Mouse (Mus musculus) myocyte (in vitro differentiated cells): ENCODE measurements around the gene Macrod1. TPM values are rescaled to one million over a fixed set of nuclear protein-coding genes. Genes with fewer than 3 reads are reported as not detected.
A peak's percentile ranks its signal among the peaks of the same experiment; 100 is the strongest.

ENCODE experiments used
- H3K27me3 ChIP-seq: one replicate; pipeline ENCODE4 v1.6.1; 2011; ENCODE audit not compliant: control insufficient read depth, insufficient read depth, insufficient read length
- H3K36me3 ChIP-seq: one replicate; pipeline ENCODE4 v1.6.1; 2011; ENCODE audit not compliant: control insufficient read depth, insufficient read depth
- H3K4me2 ChIP-seq: one replicate; pipeline ENCODE4 v1.6.1; 2011; ENCODE audit warnings: low read depth, control low read depth
- H3K4me3 ChIP-seq: one replicate; pipeline ENCODE4 v1.5.1; 2011; ENCODE audit warnings: mild to moderate bottlenecking, control low read depth, moderate library complexity
- H3K79me2 ChIP-seq: one replicate; pipeline ENCODE4 v1.6.1; 2011; ENCODE audit not compliant: control insufficient read depth, insufficient read depth
- H3ac ChIP-seq: one replicate; pipeline ENCODE4 v1.6.1; 2011; ENCODE audit not compliant: control insufficient read depth, insufficient read length
- CEBPB ChIP-seq: IDR thresholded peaks from 2 replicates; pipeline ENCODE4 v1.6.1; 2011; ENCODE audit warnings: mild to moderate bottlenecking, moderate library complexity; ENCODE audit not compliant: poor library complexity, insufficient read depth, severe bottlenecking
- E2F4 ChIP-seq: IDR thresholded peaks from one replicate; pipeline ENCODE4 v1.6.1; 2011; ENCODE audit warnings: mild to moderate bottlenecking, control low read depth, moderate library complexity; ENCODE audit not compliant: insufficient read depth
- MYOD1 ChIP-seq, 3 experiments: IDR thresholded peaks; one replicate each; pipeline ENCODE4 v1.6.1; 2011; ENCODE audit warnings: control low read depth in 2 of 3, low read depth in 2 of 3, mild to moderate bottlenecking in 2 of 3, moderate library complexity in 1 of 3; ENCODE audit not compliant: insufficient read length in 2 of 3, control insufficient read depth in 1 of 3
- MYOG ChIP-seq, 3 experiments: IDR thresholded peaks; one replicate each; pipeline ENCODE4 v1.6.1; 2011; ENCODE audit warnings: control low read depth in 2 of 3, low read depth in 2 of 3, mild to moderate bottlenecking in 2 of 3; ENCODE audit not compliant: insufficient read length in 2 of 3, control insufficient read depth in 1 of 3, insufficient read depth in 1 of 3
- POLR2A ChIP-seq: IDR thresholded peaks from one replicate; pipeline ENCODE4 v1.6.1; 2011; ENCODE audit warnings: low read depth, mild to moderate bottlenecking, control low read depth, moderate library complexity; ENCODE audit not compliant: insufficient read length
- POLR2AphosphoS2 ChIP-seq: IDR thresholded peaks from one replicate; pipeline ENCODE4 v1.6.1; 2011; ENCODE audit warnings: low read depth, control low read depth; ENCODE audit not compliant: insufficient read length
- REST ChIP-seq: IDR thresholded peaks from one replicate; pipeline ENCODE4 v1.6.1; 2011; ENCODE audit warnings: mild to moderate bottlenecking, control low read depth, moderate library complexity; ENCODE audit not compliant: insufficient read depth, insufficient read length
- SRF ChIP-seq: IDR thresholded peaks from one replicate; pipeline ENCODE4 v1.6.1; 2011; ENCODE audit warnings: low read depth; ENCODE audit not compliant: control insufficient read depth, insufficient read length
- TCF12 ChIP-seq: IDR thresholded peaks from one replicate; pipeline ENCODE4 v1.6.1; 2011; ENCODE audit warnings: mild to moderate bottlenecking, control low read depth; ENCODE audit not compliant: poor library complexity, insufficient read depth, severe bottlenecking
- TCF3 ChIP-seq: IDR thresholded peaks from one replicate; pipeline ENCODE4 v1.6.1; 2011; ENCODE audit warnings: low read depth, control low read depth; ENCODE audit not compliant: insufficient read length
- USF1 ChIP-seq: IDR thresholded peaks from one replicate; pipeline ENCODE4 v1.6.1; 2011; ENCODE audit warnings: low read depth, mild to moderate bottlenecking, control low read depth, moderate library complexity
- polyA plus RNA-seq: library from polyadenylated mRNA; unstranded; fragments of >200 nt; fragmentation: generic; extraction: Trizol; gene quantifications from one replicate; pipeline ENCODE4 v1.2.1, GENCODE M21; 2012; ENCODE audit warnings: missing spikeins

Gene Macrod1
- polyA plus RNA-seq, 1 experiment: 82.4 TPM

DNA sequence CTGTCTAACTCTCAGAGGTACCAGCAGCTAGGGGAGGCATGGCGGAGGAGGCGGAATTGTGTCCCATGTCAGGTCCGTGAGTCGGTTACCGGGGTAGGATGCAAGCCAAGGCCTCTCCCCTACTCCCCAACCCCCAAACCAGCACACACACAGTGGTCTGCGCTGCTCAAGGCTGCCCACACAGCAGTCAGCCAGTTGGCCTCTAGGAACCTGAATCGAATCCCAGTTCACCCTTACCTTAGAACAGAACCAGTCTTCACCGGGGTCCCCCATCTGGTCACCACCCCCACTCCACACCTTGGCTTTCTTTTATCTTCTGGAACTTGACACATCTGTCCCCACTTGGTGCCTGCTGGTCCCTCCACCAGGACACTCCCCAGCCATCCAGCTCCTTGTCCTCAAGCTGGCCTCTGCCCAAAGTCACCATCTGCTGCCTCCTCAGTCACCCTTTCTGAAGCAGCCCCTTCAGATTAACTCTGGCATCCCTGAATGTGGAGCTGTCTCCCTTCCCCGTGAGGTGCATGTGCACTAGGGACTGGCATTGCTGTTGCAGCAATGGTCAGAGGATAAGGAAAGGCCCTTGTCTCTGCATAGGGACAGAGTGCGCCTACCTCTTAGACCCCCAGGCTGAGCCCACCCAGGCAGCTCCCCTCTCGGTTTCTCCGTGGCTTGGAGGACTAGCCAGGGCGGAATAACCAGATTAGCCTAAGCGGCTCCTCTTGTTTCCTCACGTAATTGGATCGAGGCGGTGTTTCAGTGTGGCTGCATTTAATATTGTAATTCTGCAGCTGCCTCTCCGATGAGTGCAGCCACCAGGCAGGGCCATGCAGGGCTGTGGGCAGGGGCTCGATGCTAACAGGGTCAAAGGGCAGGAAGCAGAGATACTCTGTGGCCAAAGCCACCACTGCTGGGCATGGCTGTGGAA is 72.2 kb downstream of the Macrod1 start:
- H3K27me3 ChIP-seq: no peaks in the 10 kb centered on the region
- H3K79me2 ChIP-seq: no peaks in the 10 kb centered on the region
- no peak overlapping the region for H3K4me3 ChIP-seq
- no peak overlapping the region for H3K4me2 ChIP-seq
- TF ChIP-seq POLR2AphosphoS2 (no peak), MYOG (IDR thresholded peaks at IDR 0.05; ENCODE audit: control insufficient read depth in 1 of 3, insufficient read depth in 1 of 3, insufficient read length in 2 of 3, low read depth in 2 of 3) (peak in 2 of 3 experiments; percentile 1 to 47), POLR2A (no peak), MYOD1 (IDR thresholded peaks at IDR 0.05; ENCODE audit: control insufficient read depth in 1 of 3, insufficient read length in 2 of 3, low read depth in 2 of 3) (peak in 1 of 3 experiments; percentile 11), TCF3 (no peak)
- H3K36me3 ChIP-seq: no peaks in the 10 kb centered on the region
- H3ac ChIP-seq: no peak overlapping the region

DNA sequence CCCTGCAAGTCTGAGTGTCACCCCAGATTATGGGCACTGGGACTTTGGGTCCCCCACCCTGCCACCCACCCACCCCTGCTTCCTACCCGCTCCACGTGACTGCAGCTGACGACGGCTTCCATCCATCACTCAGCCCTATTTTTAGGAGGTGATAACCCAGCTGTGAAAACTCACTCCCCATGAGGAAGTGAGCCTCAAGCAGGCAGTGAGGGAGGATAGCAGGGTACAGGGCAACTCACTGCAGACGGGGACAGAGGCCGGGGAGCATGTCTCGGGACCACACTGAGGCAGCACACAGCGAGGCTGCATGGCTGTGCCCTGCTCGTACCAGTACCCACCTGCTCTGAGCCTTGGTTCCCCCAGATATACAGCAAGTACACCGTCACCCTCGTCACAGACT is 73.7 kb downstream of the Macrod1 start:
- Histone ChIP-seq H3K4me2 (no peak overlapping the region), H3K4me3 (no peak overlapping the region), H3K36me3 (no peaks in the 10 kb centered on the region), H3K79me2 (no peaks in the 10 kb centered on the region), H3ac (no peak overlapping the region), H3K27me3 (no peaks in the 10 kb centered on the region)
- TF ChIP-seq POLR2AphosphoS2 (no peak), MYOD1 (IDR thresholded peaks at IDR 0.05; ENCODE audit: control insufficient read depth in 1 of 3, insufficient read length in 2 of 3, low read depth in 2 of 3) (no peak), POLR2A (no peak), MYOG (IDR thresholded peaks at IDR 0.05; ENCODE audit: control insufficient read depth in 1 of 3, insufficient read depth in 1 of 3, insufficient read length in 2 of 3, low read depth in 2 of 3) (peak in 1 of 3 experiments; percentile 17)

DNA sequence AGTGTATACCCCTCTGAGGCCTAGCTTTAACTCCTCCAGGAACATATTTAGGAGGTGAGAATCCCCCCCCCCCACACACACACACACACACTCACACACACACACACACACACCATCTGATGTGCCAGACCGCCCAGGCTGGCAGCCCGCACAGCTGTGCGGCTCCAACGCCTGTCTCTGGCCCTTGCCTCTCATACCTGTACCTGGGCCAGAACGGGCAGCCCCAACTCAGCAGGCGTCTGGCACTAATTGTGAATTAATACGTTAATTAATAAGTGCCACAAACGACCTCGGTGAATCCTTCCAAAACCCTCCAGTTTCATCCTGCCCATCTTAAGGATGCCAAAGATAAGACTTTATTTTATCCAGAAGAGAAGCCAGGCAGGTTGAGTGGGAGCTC is 76.8 kb downstream of the Macrod1 start:
- Histone ChIP-seq H3K79me2 (no peaks in the 10 kb centered on the region), H3ac (no peak overlapping the region), H3K36me3 (no peaks in the 10 kb centered on the region), H3K4me3 (no peak overlapping the region), H3K27me3 (no peaks in the 10 kb centered on the region), H3K4me2 (no peak overlapping the region)
- TF ChIP-seq REST (no peak), SRF (no peak), MYOG (IDR thresholded peaks at IDR 0.05; ENCODE audit: control insufficient read depth in 1 of 3, insufficient read depth in 1 of 3, insufficient read length in 2 of 3, low read depth in 2 of 3) (no peak), TCF3 (no peak), POLR2A (no peak), TCF12 (no peak)

DNA sequence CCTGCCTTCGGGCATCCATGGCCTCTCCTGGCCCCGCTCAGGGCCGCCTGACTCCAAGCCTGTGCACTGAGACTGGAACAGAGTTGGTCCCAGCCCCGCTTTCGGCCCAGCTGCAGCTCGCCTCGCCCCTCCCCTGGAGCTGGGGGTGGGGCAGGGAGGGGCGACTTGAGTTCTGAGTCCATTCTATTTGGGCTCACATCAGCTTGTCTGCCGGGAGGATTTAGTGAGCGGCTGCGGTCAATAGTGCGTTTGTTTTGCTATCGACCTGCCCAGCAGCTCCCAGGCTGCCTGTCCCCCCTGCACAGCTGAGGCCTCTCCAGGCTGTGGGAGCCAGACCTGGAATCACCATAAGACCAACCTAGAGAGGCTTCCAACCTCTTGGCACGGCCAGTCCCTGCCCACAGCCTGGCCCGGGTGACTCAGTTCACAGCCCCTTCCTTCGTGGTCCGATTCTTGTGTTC is 78.1 kb downstream of the Macrod1 start:
- Histone ChIP-seq H3K27me3 (no peaks in the 10 kb centered on the region), H3ac (no peak overlapping the region), H3K4me2 (peak overlapping the region; percentile 7), H3K4me3 (no peak overlapping the region), H3K79me2 (no peaks in the 10 kb centered on the region), H3K36me3 (no peaks in the 10 kb centered on the region)
- TF ChIP-seq MYOD1 (IDR thresholded peaks at IDR 0.05; ENCODE audit: control insufficient read depth in 1 of 3, insufficient read length in 2 of 3, low read depth in 2 of 3): peak in 1 of 3 experiments; percentile 22
- TF ChIP-seq SRF: no peak
- peak in 2 of 3 experiments; percentile 39 to 58 for TF ChIP-seq MYOG (IDR thresholded peaks at IDR 0.05; ENCODE audit: control insufficient read depth in 1 of 3, insufficient read depth in 1 of 3, insufficient read length in 2 of 3, low read depth in 2 of 3)

DNA sequence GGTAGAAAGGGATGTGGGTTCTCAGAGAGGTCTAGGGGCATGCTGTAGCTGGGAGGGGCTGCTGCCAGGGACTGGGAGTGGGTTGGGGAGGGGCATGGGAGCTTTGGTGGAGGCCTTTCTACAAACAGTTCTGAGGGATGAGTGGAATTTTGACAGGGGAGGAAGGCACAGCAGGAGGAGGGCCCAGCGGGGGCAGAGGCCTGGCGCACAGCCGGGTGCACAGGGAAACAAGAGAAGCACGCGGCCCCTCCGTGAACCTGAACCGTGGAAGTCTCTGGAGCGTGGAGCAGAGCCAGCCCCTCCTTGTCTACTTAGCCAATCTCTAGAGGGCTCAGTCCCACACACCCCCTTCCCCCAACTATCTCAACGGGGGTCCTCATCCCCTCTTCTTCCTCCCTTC is 78.9 kb downstream of the Macrod1 start:
- H3K79me2 ChIP-seq: no peaks in the 10 kb centered on the region
- H3K4me3 ChIP-seq: no peak overlapping the region
- no peak overlapping the region for H3ac ChIP-seq
- H3K4me2 ChIP-seq: no peak overlapping the region
- TF ChIP-seq CEBPB (no peak), USF1 (no peak), TCF12 (no peak), POLR2A (no peak)
- no peaks in the 10 kb centered on the region for H3K36me3 ChIP-seq
- no peaks in the 10 kb centered on the region for H3K27me3 ChIP-seq

DNA sequence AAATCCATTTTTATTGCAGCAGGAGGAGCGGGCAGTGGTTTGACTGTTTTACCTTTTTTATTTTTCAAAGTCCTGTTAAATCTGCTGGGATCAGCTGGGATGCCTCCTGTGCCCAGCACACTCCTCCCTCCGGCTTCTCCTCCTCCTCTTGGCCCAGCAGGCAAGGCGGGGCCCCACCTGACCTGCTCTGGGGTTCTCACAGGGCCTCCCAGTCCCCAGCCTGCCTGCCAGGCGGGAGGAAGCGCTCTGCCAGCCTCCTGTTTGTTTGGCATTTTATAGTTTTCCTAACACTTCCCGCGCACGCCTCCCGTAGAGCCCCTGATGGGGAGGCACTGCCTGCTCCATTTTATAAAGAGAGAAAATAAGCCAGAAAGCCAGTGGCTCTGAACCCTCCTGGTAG is 79.4 kb downstream of the Macrod1 start:
- Histone ChIP-seq H3K4me3 (no peak overlapping the region), H3K79me2 (no peaks in the 10 kb centered on the region), H3ac (no peak overlapping the region), H3K4me2 (no peak overlapping the region), H3K36me3 (no peaks in the 10 kb centered on the region), H3K27me3 (no peaks in the 10 kb centered on the region)
- no peak for TF ChIP-seq MYOG (IDR thresholded peaks at IDR 0.05; ENCODE audit: control insufficient read depth in 1 of 3, insufficient read depth in 1 of 3, insufficient read length in 2 of 3, low read depth in 2 of 3)
- TF ChIP-seq E2F4: no peak
- TF ChIP-seq SRF: no peak
- no peak for TF ChIP-seq USF1
- no peak for TF ChIP-seq POLR2A
- TF ChIP-seq POLR2AphosphoS2: no peak
- TF ChIP-seq MYOD1 (IDR thresholded peaks at IDR 0.05; ENCODE audit: control insufficient read depth in 1 of 3, insufficient read length in 2 of 3, low read depth in 2 of 3): no peak
